ENCODE assay signal across 33 mouse cellular contexts in the genomic region with DNA sequence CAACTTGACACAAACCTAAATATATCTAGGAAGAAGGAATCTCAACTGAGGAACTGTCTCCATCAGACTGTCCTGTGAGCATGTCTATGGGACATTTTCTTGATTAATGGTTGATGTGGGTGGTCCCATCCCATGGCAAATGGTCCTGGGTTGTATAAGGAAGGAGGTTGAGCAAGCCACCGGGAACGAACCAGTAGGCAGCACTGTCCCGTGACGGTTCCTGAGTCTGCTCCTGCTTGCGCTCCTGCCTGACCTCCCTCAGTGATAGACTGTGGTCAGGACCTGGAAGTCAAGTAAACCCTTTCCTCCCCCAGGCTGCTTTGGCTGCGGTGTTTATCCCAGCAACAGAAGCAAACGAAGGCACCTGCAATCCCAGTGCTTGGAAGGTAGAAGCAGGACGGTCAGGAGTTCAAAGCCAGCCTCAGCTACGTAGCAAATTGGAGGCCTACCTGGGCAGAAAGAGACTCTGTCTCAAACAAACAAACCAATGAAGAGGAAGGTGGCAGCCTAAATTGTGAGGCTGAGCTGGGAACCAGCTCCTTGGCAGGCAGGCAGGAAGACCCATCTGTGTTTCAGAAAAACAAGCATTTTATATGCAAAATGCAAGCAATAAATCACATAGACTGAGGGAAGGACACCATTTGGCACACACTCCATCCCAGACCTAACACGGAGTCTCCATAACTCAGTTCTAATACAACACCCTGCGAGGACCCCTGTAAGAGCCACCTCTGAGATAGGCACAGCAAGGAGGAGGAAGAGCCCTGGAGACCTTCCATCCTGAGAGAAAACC. TPM values are rescaled to one million over a fixed set of nuclear protein-coding genes. Genes with fewer than 3 reads are reported as not detected.
DNase-seq lines count a peak whose midpoint lies in the region; ATAC-seq lines count a peak whose summit lies in the region.
"Had no signal": no experiment of that assay in that cellular context is flagged by ENCODE, and none has a peak within 500 bp of the region (broad histone marks: within the 10 kb centered on the region; RNA-seq: fewer than 3 reads in every experiment).

No protein-coding gene starts in this region.

- no peak overlapping the region for H3K4me2 ChIP-seq in forebrain, embryonic 15.5 days (replicated peaks)
- H3K4me2 ChIP-seq in forebrain, embryonic 12.5 days = no peak overlapping the region
- H3K4me2 ChIP-seq in hindbrain, embryonic 16.5 days (ENCODE audit: low read length) = no peak overlapping the region
- no peak overlapping the region for H3K4me2 ChIP-seq in hindbrain, embryonic 12.5 days (replicated peaks)
- no peak overlapping the region for H3K4me2 ChIP-seq in midbrain, embryonic 11.5 days
- H3K4me2 ChIP-seq in midbrain, embryonic 13.5 days (replicated peaks) = no peak overlapping the region
- H3K4me2 ChIP-seq in limb, embryonic 15.5 days = no peak overlapping the region
- H3K4me2 ChIP-seq: embryonic facial prominence, embryonic 15.5 days; heart, embryonic 15.5 days; hindbrain, embryonic 13.5 days; limb, embryonic 12.5 days; liver, embryonic 11.5 days had no signal

- H3K9ac ChIP-seq in forebrain, embryonic 15.5 days (replicated peaks) = no peak overlapping the region
- H3K9ac ChIP-seq in forebrain, embryonic 12.5 days = no peak overlapping the region
- H3K9ac ChIP-seq in hindbrain, embryonic 16.5 days (ENCODE audit: low read depth, low read length) = no peak overlapping the region
- H3K9ac ChIP-seq in hindbrain, embryonic 12.5 days = no peak overlapping the region
- H3K9ac ChIP-seq in midbrain, embryonic 11.5 days (ENCODE audit: low read length) = no peak overlapping the region
- H3K9ac ChIP-seq in midbrain, embryonic 13.5 days (replicated peaks) = no peak overlapping the region
- H3K9ac ChIP-seq in limb, embryonic 15.5 days = no peak overlapping the region
- H3K9ac ChIP-seq: embryonic facial prominence, embryonic 15.5 days; heart, embryonic 15.5 days; hindbrain, embryonic 13.5 days; limb, embryonic 12.5 days had no signal

- H3K36me3 ChIP-seq in forebrain, embryonic 15.5 days = no peaks in the 10 kb centered on the region
- no peaks in the 10 kb centered on the region for H3K36me3 ChIP-seq in forebrain, embryonic 12.5 days (replicated peaks)
- H3K36me3 ChIP-seq in hindbrain, embryonic 16.5 days (ENCODE audit: control insufficient read depth, insufficient read depth, low read length) = no peaks in the 10 kb centered on the region
- H3K36me3 ChIP-seq in hindbrain, embryonic 12.5 days = no peaks in the 10 kb centered on the region
- H3K36me3 ChIP-seq in midbrain, embryonic 11.5 days (ENCODE audit: control insufficient read depth, insufficient read depth, low read length) = no peaks in the 10 kb centered on the region
- no peaks in the 10 kb centered on the region for H3K36me3 ChIP-seq in midbrain, embryonic 13.5 days
- H3K36me3 ChIP-seq in limb, embryonic 15.5 days = no peaks in the 10 kb centered on the region
- H3K36me3 ChIP-seq: embryonic facial prominence, embryonic 15.5 days; G1E; heart, embryonic 15.5 days; hindbrain, embryonic 13.5 days; limb, embryonic 12.5 days had no signal

- DNase-seq in midbrain, embryonic 11.5 days (ENCODE audit: low spot score, missing footprints) = peak; percentile 62
- no peak for DNase-seq in embryo, embryonic 11 days
- DNase-seq: adrenal gland, adult 8-10 months; cerebellum, adult 11 months; cerebellum, adult 9-10 months; gastrocnemius, adult 2 months; gastrocnemius, postnatal 36 days; kidney, adult 11 months; kidney, postnatal 25 days; lung, postnatal 4 days; midbrain, embryonic 14.5 days; right cerebral cortex, postnatal 14 days; thymus, postnatal 14 days had no signal

- H3K9me3 ChIP-seq in forebrain, embryonic 15.5 days = no peaks in the 10 kb centered on the region
- H3K9me3 ChIP-seq in forebrain, embryonic 12.5 days = no peaks in the 10 kb centered on the region
- no peaks in the 10 kb centered on the region for H3K9me3 ChIP-seq in hindbrain, embryonic 16.5 days (ENCODE audit: control insufficient read depth, low read length)
- H3K9me3 ChIP-seq in hindbrain, embryonic 12.5 days (replicated peaks) = no peaks in the 10 kb centered on the region
- no peaks in the 10 kb centered on the region for H3K9me3 ChIP-seq in midbrain, embryonic 11.5 days (ENCODE audit: control insufficient read depth, low read length)
- H3K9me3 ChIP-seq in midbrain, embryonic 13.5 days = no peaks in the 10 kb centered on the region
- no peaks in the 10 kb centered on the region for H3K9me3 ChIP-seq in limb, embryonic 15.5 days
- H3K9me3 ChIP-seq: embryonic facial prominence, embryonic 15.5 days; heart, embryonic 15.5 days; hindbrain, embryonic 13.5 days; limb, embryonic 12.5 days; megakaryocyte, embryonic 14.5 days had no signal

- no peak overlapping the region for H3K4me3 ChIP-seq in forebrain, embryonic 15.5 days
- no peak overlapping the region for H3K4me3 ChIP-seq in forebrain, embryonic 12.5 days (replicated peaks)
- H3K4me3 ChIP-seq in hindbrain, embryonic 16.5 days (ENCODE audit: low read length) = no peak overlapping the region
- no peak overlapping the region for H3K4me3 ChIP-seq in hindbrain, embryonic 12.5 days
- no peak overlapping the region for H3K4me3 ChIP-seq in midbrain, embryonic 11.5 days (ENCODE audit: low read depth, low read length)
- no peak overlapping the region for H3K4me3 ChIP-seq in midbrain, embryonic 13.5 days (replicated peaks)
- H3K4me3 ChIP-seq in limb, embryonic 15.5 days = no peak overlapping the region
- H3K4me3 ChIP-seq: embryonic facial prominence, embryonic 15.5 days; gastrocnemius, adult 2 months; heart, embryonic 15.5 days; hindbrain, embryonic 13.5 days; limb, embryonic 12.5 days; megakaryocyte, embryonic 14.5 days had no signal

- H3K27me3 ChIP-seq in forebrain, embryonic 15.5 days = no peaks in the 10 kb centered on the region
- no peaks in the 10 kb centered on the region for H3K27me3 ChIP-seq in forebrain, embryonic 12.5 days
- no peaks in the 10 kb centered on the region for H3K27me3 ChIP-seq in hindbrain, embryonic 16.5 days (replicated peaks; ENCODE audit: control insufficient read depth, insufficient read depth, low read length)
- H3K27me3 ChIP-seq in hindbrain, embryonic 12.5 days = no peaks in the 10 kb centered on the region
- no peaks in the 10 kb centered on the region for H3K27me3 ChIP-seq in midbrain, embryonic 11.5 days (ENCODE audit: control insufficient read depth, insufficient read depth, low read length)
- no peaks in the 10 kb centered on the region for H3K27me3 ChIP-seq in midbrain, embryonic 13.5 days
- H3K27me3 ChIP-seq in limb, embryonic 15.5 days = no peaks in the 10 kb centered on the region
- H3K27me3 ChIP-seq: embryonic facial prominence, embryonic 15.5 days; heart, embryonic 15.5 days; hindbrain, embryonic 13.5 days had no signal

- ATAC-seq in forebrain, embryonic 15.5 days (replicated peaks) = peak; percentile 59
- ATAC-seq in forebrain, embryonic 12.5 days (ENCODE audit: low FRiP score) = no peak
- no peak for ATAC-seq in hindbrain, embryonic 16.5 days
- no peak for ATAC-seq in hindbrain, embryonic 12.5 days (ENCODE audit: low FRiP score)
- ATAC-seq in midbrain, embryonic 11.5 days (ENCODE audit: low FRiP score) = no peak
- no peak for ATAC-seq in midbrain, embryonic 13.5 days
- ATAC-seq in limb, embryonic 15.5 days (ENCODE audit: insufficient number of reproducible peaks, low FRiP score, low TSS enrichment, low read depth) = no peak
- ATAC-seq: inflammation-experienced regulatory T-cells, adult 6 months had no signal

- peak overlapping the region; percentile 21; the same call in 1 of the 2 replicates for H3K27ac ChIP-seq in forebrain, embryonic 15.5 days (replicated peaks)
- H3K27ac ChIP-seq in forebrain, embryonic 12.5 days = no peak overlapping the region
- 0 out of 2 replicates have a peak overlapping the region, but pooled peaks have one; percentile 12 for H3K27ac ChIP-seq in hindbrain, embryonic 16.5 days (ENCODE audit: low read depth, low read length)
- no peak overlapping the region for H3K27ac ChIP-seq in hindbrain, embryonic 12.5 days
- H3K27ac ChIP-seq in midbrain, embryonic 11.5 days (ENCODE audit: low read depth, low read length) = no peak overlapping the region
- no peak overlapping the region for H3K27ac ChIP-seq in midbrain, embryonic 13.5 days
- peak overlapping the region; percentile 50; the same call in 1 of the 2 replicates for H3K27ac ChIP-seq in limb, embryonic 15.5 days
- H3K27ac ChIP-seq: embryonic facial prominence, embryonic 15.5 days; gastrocnemius, adult 2 months; heart, embryonic 15.5 days; hindbrain, embryonic 13.5 days; limb, embryonic 12.5 days had no signal

- whole genome bisulfite sequencing in forebrain, embryonic 15.5 days = 84% methylated on average over 11 of the region's 11 CpGs
- 92% methylated on average over 11 of the region's 11 CpGs for WGBS in forebrain, embryonic 12.5 days
- WGBS in hindbrain, embryonic 16.5 days = 86% methylated on average over 11 of the region's 11 CpGs
- WGBS in hindbrain, embryonic 12.5 days = 81% methylated on average over 11 of the region's 11 CpGs
- WGBS in midbrain, embryonic 11.5 days = 90% methylated on average over 11 of the region's 11 CpGs
- WGBS in midbrain, embryonic 13.5 days = 94% methylated on average over 11 of the region's 11 CpGs
- WGBS in limb, embryonic 15.5 days = 74% methylated on average over 11 of the region's 11 CpGs

- H3K4me1 ChIP-seq in forebrain, embryonic 15.5 days = peaks cover 20% of the 10 kb centered on the region
- H3K4me1 ChIP-seq in forebrain, embryonic 12.5 days = peaks cover under 1% of the 10 kb centered on the region; the same call in 1 of the 2 replicates
- peaks cover 3% of the 10 kb centered on the region for H3K4me1 ChIP-seq in hindbrain, embryonic 16.5 days (ENCODE audit: control insufficient read depth, insufficient read depth, low read depth, low read length)
- peaks cover 7% of the 10 kb centered on the region for H3K4me1 ChIP-seq in hindbrain, embryonic 12.5 days
- no peaks in the 10 kb centered on the region for H3K4me1 ChIP-seq in midbrain, embryonic 11.5 days (ENCODE audit: control insufficient read depth, insufficient read depth, low read length)
- H3K4me1 ChIP-seq in midbrain, embryonic 13.5 days (replicated peaks) = peaks cover 18% of the 10 kb centered on the region
- H3K4me1 ChIP-seq in limb, embryonic 15.5 days = peaks cover 21% of the 10 kb centered on the region
- H3K4me1 ChIP-seq: megakaryocyte, embryonic 14.5 days had no signal

RNA-seq across cellular contexts. Expression of a gene that starts 23.4 kb away (rescaled TPM):
- 0.50 and 0.83 TPM in 2 replicates for polyA plus RNA-seq in forebrain, embryonic 15.5 days (2015; fragmentation: Nextera tagmentation; extraction: Ambion mirVana)
- polyA plus RNA-seq in forebrain, embryonic 12.5 days (2016; fragmentation: Nextera tagmentation; extraction: Ambion mirVana) = 0.29 and 0.47 TPM in 2 replicates
- polyA plus RNA-seq in hindbrain, embryonic 16.5 days (2015; fragmentation: Nextera tagmentation; extraction: Ambion mirVana) = 1.8 and 2.3 TPM in 2 replicates
- 0.39 and 0.58 TPM in 2 replicates for polyA plus RNA-seq in hindbrain, embryonic 12.5 days (2016; fragmentation: Nextera tagmentation; extraction: Ambion mirVana)
- 0.18 and 0.50 TPM in 2 replicates for polyA plus RNA-seq in midbrain, embryonic 11.5 days (2014; fragmentation: Nextera tagmentation; extraction: Ambion mirVana)
- polyA plus RNA-seq in midbrain, embryonic 13.5 days (2015; fragmentation: Nextera tagmentation; extraction: Ambion mirVana) = 0.78 and 1.3 TPM in 2 replicates
- 0.86 TPM in 2 replicates for polyA plus RNA-seq in limb, embryonic 15.5 days (2015; fragmentation: Nextera tagmentation; extraction: Ambion mirVana)
- polyA plus RNA-seq: G1E; inflammation-experienced regulatory T-cells, adult 6 months; liver, embryonic 11.5 days; liver, embryonic 16.5 days; small intestine, adult 2 months had no signal

RNA-seq across cellular contexts. Expression of a gene that starts 24.9 kb away (rescaled TPM):
- not detected in 2 replicates for polyA plus RNA-seq in forebrain, embryonic 15.5 days (2015; fragmentation: Nextera tagmentation; extraction: Ambion mirVana)
- not detected in 2 replicates for polyA plus RNA-seq in forebrain, embryonic 12.5 days (2016; fragmentation: Nextera tagmentation; extraction: Ambion mirVana)
- polyA plus RNA-seq in hindbrain, embryonic 16.5 days (2015; fragmentation: Nextera tagmentation; extraction: Ambion mirVana) = not detected in 2 replicates
- not detected in 2 replicates for polyA plus RNA-seq in hindbrain, embryonic 12.5 days (2016; fragmentation: Nextera tagmentation; extraction: Ambion mirVana)
- not detected in 2 replicates for polyA plus RNA-seq in midbrain, embryonic 11.5 days (2014; fragmentation: Nextera tagmentation; extraction: Ambion mirVana)
- not detected in 2 replicates for polyA plus RNA-seq in midbrain, embryonic 13.5 days (2015; fragmentation: Nextera tagmentation; extraction: Ambion mirVana)
- not detected in 2 replicates for polyA plus RNA-seq in limb, embryonic 15.5 days (2015; fragmentation: Nextera tagmentation; extraction: Ambion mirVana)
- polyA plus RNA-seq: embryonic facial prominence, embryonic 15.5 days; G1E; hindbrain, embryonic 13.5 days; inflammation-experienced regulatory T-cells, adult 6 months; limb, embryonic 12.5 days; liver, embryonic 16.5 days; lung, embryonic 16.5 days; midbrain, embryonic 14.5 days; neural tube, embryonic 14.5 days; small intestine, adult 2 months; stomach, embryonic 14.5 days; urinary bladder, adult 2 months had no signal

Comparison
In these comparisons a context has a peak if more than half of its experiments do, and no peak if none do; other contexts are left out.
1. H3K27ac ChIP-seq: peak in forebrain, embryonic 15.5 days (single experiment), hindbrain, embryonic 16.5 days (single experiment) and limb, embryonic 15.5 days (single experiment); none in forebrain, embryonic 12.5 days (single experiment), hindbrain, embryonic 12.5 days (single experiment), midbrain, embryonic 11.5 days (single experiment) and midbrain, embryonic 13.5 days (single experiment).